Mouse (Mus musculus): ENCODE results near the gene Adamts4.

Gene Adamts4

GRCm38 (mm10) chr1:171248386-171249226 lies 1.6 kb upstream of the Adamts4 start:
- in situ Hi-C loops (cut with MboI; ENCODE audit: unreplicated experiment in 2 of 2) = loop anchor here (25.0 kb wide), 2 partner anchors 236 to 611 kb away; partner anchors contain the start of genes Fcgr4 (in 1 of the 2) and Olfml2b (in 1 of the 2)

GRCm38 (mm10) chr1:171250680-171251593 lies 716 bp downstream of the Adamts4 start, which contains the start of gene Ndufs2:
Gene Ndufs2, minus strand, starts transcription at chr1:171251388.
- in situ Hi-C loops (cut with MboI; ENCODE audit: unreplicated experiment in 2 of 2) = loop anchor here (5.0 to 25.0 kb wide), 4 partner anchors 134 to 614 kb away; partner anchors contain the start of gene Olfml2b (in 1 of the 2)

- in situ Hi-C loops (cut with MboI; ENCODE audit: unreplicated experiment in 2 of 2) = loop anchor here (5.0 to 25.0 kb wide), 4 partner anchors 134 to 614 kb away; partner anchors contain the start of gene Olfml2b (in 1 of the 2)
Observed at GRCm38 (mm10) chr1:171251594-171252324, 1.5 kb downstream of the Adamts4 start.

- in situ Hi-C loops (cut with MboI; ENCODE audit: unreplicated experiment in 2 of 2) = loop anchor here (5.0 to 25.0 kb wide), 4 partner anchors 135 to 615 kb away; partner anchors contain the start of gene Olfml2b (in 1 of the 2)
Observed at GRCm38 (mm10) chr1:171252415-171252814, 2.2 kb downstream of the Adamts4 start.

- in situ Hi-C loops (cut with MboI; ENCODE audit: unreplicated experiment in 2 of 2) = loop anchor here in 1 of 2 experiments (10.0 to 25.0 kb wide), 2 partner anchors 361 to 619 kb away; partner anchors contain the start of gene Olfml2b
Observed at GRCm38 (mm10) chr1:171256095-171256818, 6.0 kb downstream of the Adamts4 start.

- in situ Hi-C loops (cut with MboI; ENCODE audit: unreplicated experiment in 2 of 2) = loop anchor here in 1 of 2 experiments (10.0 to 25.0 kb wide), 2 partner anchors 362 to 620 kb away; partner anchors contain the start of gene Olfml2b
Observed at GRCm38 (mm10) chr1:171256937-171257548, 6.8 kb downstream of the Adamts4 start.

- in situ Hi-C loops (cut with MboI; ENCODE audit: unreplicated experiment in 2 of 2) = loop anchor here in 1 of 2 experiments (10.0 to 25.0 kb wide), 2 partner anchors 363 to 620 kb away; partner anchors contain the start of gene Olfml2b
Observed at GRCm38 (mm10) chr1:171257781-171258180, 7.6 kb downstream of the Adamts4 start.

GRCm38 (mm10) chr1:171258921-171259320 lies 8.7 kb downstream of the Adamts4 start:
- in situ Hi-C loops (cut with MboI; ENCODE audit: unreplicated experiment in 2 of 2) = loop anchor here in 1 of 2 experiments (10.0 to 25.0 kb wide), 2 partner anchors 364 to 622 kb away; partner anchors contain the start of gene Olfml2b

- in situ Hi-C loops (cut with MboI; ENCODE audit: unreplicated experiment in 2 of 2) = loop anchor here (10.0 to 25.0 kb wide), 2 partner anchors 246 to 623 kb away; partner anchors contain the start of genes Fcgr4 (in 1 of the 2) and Olfml2b (in 1 of the 2)
Observed at GRCm38 (mm10) chr1:171260316-171260715, 10.1 kb downstream of the Adamts4 start.

- in situ Hi-C loops (cut with MboI; ENCODE audit: unreplicated experiment in 2 of 2) = loop anchor here (10.0 to 25.0 kb wide), 2 partner anchors 248 to 625 kb away; partner anchors contain the start of genes Fcgr4 (in 1 of the 2) and Olfml2b (in 1 of the 2)
Observed at GRCm38 (mm10) chr1:171262594-171263130, 12.4 kb downstream of the Adamts4 start.

GRCm38 (mm10) chr1:171263185-171263611 lies 13.0 kb downstream of the Adamts4 start:
- in situ Hi-C loops (cut with MboI; ENCODE audit: unreplicated experiment in 2 of 2) = loop anchor here (10.0 to 25.0 kb wide), 2 partner anchors 248 to 626 kb away; partner anchors contain the start of genes Fcgr4 (in 1 of the 2) and Olfml2b (in 1 of the 2)

- in situ Hi-C loops (cut with MboI; ENCODE audit: unreplicated experiment in 2 of 2) = loop anchor here (10.0 to 25.0 kb wide), 2 partner anchors 249 to 627 kb away; partner anchors contain the start of genes Fcgr4 (in 1 of the 2) and Olfml2b (in 1 of the 2)
Observed at GRCm38 (mm10) chr1:171263666-171264461, 13.6 kb downstream of the Adamts4 start.

- in situ Hi-C loops (cut with MboI; ENCODE audit: unreplicated experiment in 2 of 2) = loop anchor here (10.0 to 25.0 kb wide), 2 partner anchors 251 to 629 kb away; partner anchors contain the start of genes Fcgr4 (in 1 of the 2) and Olfml2b (in 1 of the 2)
Observed at GRCm38 (mm10) chr1:171265971-171266744, 15.9 kb downstream of the Adamts4 start.

GRCm38 (mm10) chr1:171268341-171268740 lies 18.1 kb downstream of the Adamts4 start:
- in situ Hi-C loops (cut with MboI; ENCODE audit: unreplicated experiment in 2 of 2) = loop anchor here (10.0 to 25.0 kb wide), 2 partner anchors 254 to 631 kb away; partner anchors contain the start of genes Fcgr4 (in 1 of the 2) and Olfml2b (in 1 of the 2)

GRCm38 (mm10) chr1:171269848-171270572 lies 19.8 kb downstream of the Adamts4 start, which contains the start of gene B4galt3:
Gene B4galt3, plus strand, starts transcription at chr1:171270328.
- in situ Hi-C loops (cut with MboI; ENCODE audit: unreplicated experiment in 2 of 2) = loop anchor here (10.0 to 25.0 kb wide), 2 partner anchors 255 to 633 kb away; partner anchors contain the start of genes Fcgr4 (in 1 of the 2) and Olfml2b (in 1 of the 2)

Data from v-Abl transformed pro-B cells (cell line).